Mouse (Mus musculus) bone marrow, adult 2 months (tissue): ENCODE results near the gene Lmo2.

Experiments
- CTCF ChIP-seq: fragments of 200-500 bp; IDR thresholded peaks from 2 replicates; pipeline ENCODE4 v1.5.1; 2011; ENCODE audit warnings: low read length, control low read depth; ENCODE audit not compliant: control insufficient read depth, insufficient read depth
- POLR2A ChIP-seq: fragments of 200-500 bp; IDR thresholded peaks from 2 replicates; pipeline ENCODE4 v1.6.1; 2011; ENCODE audit warnings: low read depth, mild to moderate bottlenecking, control low read depth, low read length, borderline replicate concordance; ENCODE audit not compliant: control insufficient read depth

DNA sequence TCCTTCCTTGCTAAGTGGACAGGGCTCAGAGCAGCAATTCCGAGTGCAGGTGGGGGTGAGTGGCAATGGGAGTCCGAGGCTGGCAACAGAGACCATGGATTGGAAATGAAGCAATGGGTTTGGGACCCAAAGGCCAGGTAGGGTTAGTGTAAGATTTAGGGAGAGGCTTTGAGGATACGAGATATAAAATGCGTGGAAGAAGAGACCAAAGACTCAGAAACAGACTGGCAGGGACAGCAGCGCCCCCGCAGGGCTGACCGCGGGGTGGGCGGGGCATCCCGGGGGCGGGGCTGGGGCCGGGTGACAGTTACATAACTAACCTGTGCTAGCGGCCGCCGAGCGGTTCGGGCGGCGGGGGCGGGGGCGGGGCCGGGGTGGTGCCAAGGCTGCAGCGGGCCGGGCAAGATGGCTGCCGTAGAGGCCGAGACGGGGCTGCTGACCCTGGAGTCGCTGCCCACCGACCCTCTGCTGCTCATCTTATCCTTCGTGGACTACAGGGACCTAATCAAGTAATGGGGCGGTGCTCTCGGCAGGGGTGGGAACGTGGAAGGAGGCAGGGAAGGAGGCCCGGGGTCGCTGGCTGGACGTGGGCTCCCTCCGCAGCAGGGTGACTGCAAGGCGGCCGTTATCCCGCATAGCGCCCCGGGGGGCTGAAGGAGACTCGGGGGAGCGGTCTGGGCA is 69.8 kb downstream of the Lmo2 start, which contains the start of gene Fbxo3:
- TF ChIP-seq POLR2A = peak; percentile 85
- peak; percentile 24; the same call in 1 of the 2 replicates for TF ChIP-seq CTCF
